Mouse (Mus musculus) erythroblast, embryonic 14.5 days (primary cell): ENCODE results near the gene Tbc1d22a.

Experiments used
- GATA1 ChIP-seq: IDR thresholded peaks from 2 replicates; pipeline ENCODE4 v1.6.1; 2012; ENCODE audit warnings: low read length, inconsistent platforms, mixed read lengths
- TAL1 ChIP-seq: IDR thresholded peaks from 3 replicates; pipeline ENCODE4 v1.6.1; 2012; ENCODE audit warnings: low read length, inconsistent platforms, mixed read lengths

GRCm38 (mm10) chr15:86239801-86240200 is 25.5 kb downstream of the Tbc1d22a start:
- no peak for TF ChIP-seq GATA1
- no peak for TF ChIP-seq TAL1
